Mouse (Mus musculus) thymus, adult 2 months (tissue): ENCODE measurements around the gene Pla2g2c. TPM values are rescaled to one million over a fixed set of nuclear protein-coding genes. Genes with fewer than 3 reads are reported as not detected.

Source experiments
- DNase-seq: peaks from one replicate; pipeline ENCODE4 v3.0.0; 2021
- H3K27ac ChIP-seq: fragments of 200-500 bp; 2 replicates; pipeline ENCODE4 v1.5.1; 2012; ENCODE audit warnings: low read length, control low read depth; ENCODE audit not compliant: control insufficient read depth, insufficient read depth
- H3K27me3 ChIP-seq: fragments of 200-500 bp; 2 replicates; pipeline ENCODE4 v1.6.1; 2012; ENCODE audit warnings: mild to moderate bottlenecking, low read length, moderate library complexity, mixed read lengths; ENCODE audit not compliant: control insufficient read depth, insufficient read depth
- H3K36me3 ChIP-seq: fragments of 200-500 bp; 2 replicates; pipeline ENCODE4 v1.6.1; 2012; ENCODE audit warnings: mild to moderate bottlenecking, low read length, moderate library complexity; ENCODE audit not compliant: control insufficient read depth, insufficient read depth
- H3K4me1 ChIP-seq: fragments of 200-500 bp; replicated peaks from 2 replicates; pipeline ENCODE4 v1.6.1; 2012; ENCODE audit warnings: low read length; ENCODE audit not compliant: control insufficient read depth, insufficient read depth
- H3K4me3 ChIP-seq: fragments of 200-500 bp; 2 replicates; pipeline ENCODE4 v1.5.1; 2012; ENCODE audit warnings: mild to moderate bottlenecking, low read length, control low read depth, moderate library complexity; ENCODE audit not compliant: control insufficient read depth, insufficient read depth
- CTCF ChIP-seq: fragments of 200-500 bp; IDR thresholded peaks from 2 replicates; pipeline ENCODE4 v1.5.1; 2012; ENCODE audit warnings: mild to moderate bottlenecking, control low read depth, low read length, moderate library complexity, borderline replicate concordance; ENCODE audit not compliant: control insufficient read depth, poor library complexity, insufficient read depth; ENCODE audit errors: extremely low read depth
- POLR2A ChIP-seq: fragments of 200-500 bp; IDR thresholded peaks from 2 replicates; pipeline ENCODE4 v1.6.1; 2012; ENCODE audit warnings: mild to moderate bottlenecking, low read length, control low read depth, moderate library complexity; ENCODE audit not compliant: control insufficient read depth, poor library complexity, insufficient read depth; ENCODE audit errors: extremely low read depth
- WGBS: fragments of 180-500 bp; shearing (Covaris S2); methylation state at CpG from one replicate; pipeline ENCODE4 v1.1.7; 2018; 5-methylcytosine and 5-hydroxymethylcytosine counted together
- polyA plus RNA-seq: library from polyadenylated mRNA; depleted of rRNA; stranded (reverse); fragments of >200 nt; gene quantifications from 2 replicates; pipeline ENCODE4 v1.2.3, GENCODE M21; 2012; rRNA removed

The Pla2g2c gene
- polyA plus RNA-seq, 1 experiment, result not detected

- Histone ChIP-seq H3K27me3 (no peaks in the 10 kb centered on the region), H3K4me3 (no peak overlapping the region), H3K36me3 (no peaks in the 10 kb centered on the region), H3K27ac (no peak overlapping the region), H3K4me1 (no peaks in the 10 kb centered on the region)
- DNase-seq, result no peak
- WGBS, result 84% methylated on average over 4 of the region's 4 CpGs
- no peak for TF ChIP-seq CTCF
- no peak for TF ChIP-seq POLR2A
Observed at GRCm38 (mm10) chr4:138788381-138788780, 63.8 kb downstream of the Pla2g2c start.

- H3K4me3 ChIP-seq, result no peak overlapping the region
- no peak overlapping the region for H3K27ac ChIP-seq
- no peak for DNase-seq
- H3K36me3 ChIP-seq, result no peaks in the 10 kb centered on the region
- TF ChIP-seq CTCF, result no peak
- TF ChIP-seq POLR2A, result no peak
- no peaks in the 10 kb centered on the region for H3K27me3 ChIP-seq
- 0 out of 2 replicates have a peak, but pooled peaks cover under 1% of the 10 kb centered on the region for H3K4me1 ChIP-seq
- WGBS, result 71% methylated on average over 6 of the region's 6 CpGs
Observed at GRCm38 (mm10) chr4:138791452-138791851, 66.9 kb downstream of the Pla2g2c start.

GRCm38 (mm10) chr4:138792599-138792998, 68.0 kb downstream of the Pla2g2c start:
- Histone ChIP-seq H3K4me1 (0 out of 2 replicates have a peak, but pooled peaks cover 2% of the 10 kb centered on the region), H3K27ac (no peak overlapping the region), H3K27me3 (no peaks in the 10 kb centered on the region), H3K4me3 (no peak overlapping the region), H3K36me3 (no peaks in the 10 kb centered on the region)
- no peak for TF ChIP-seq CTCF
- TF ChIP-seq POLR2A, result no peak
- DNase-seq, result no peak
- whole genome bisulfite sequencing, result 42% methylated on average over 9 of the region's 9 CpGs

- H3K27ac ChIP-seq, result no peak overlapping the region
- 63% methylated on average over 2 of the region's 2 CpGs for WGBS
- 0 out of 2 replicates have a peak, but pooled peaks cover 2% of the 10 kb centered on the region for H3K4me1 ChIP-seq
- no peaks in the 10 kb centered on the region for H3K36me3 ChIP-seq
- H3K27me3 ChIP-seq, result no peaks in the 10 kb centered on the region
- no peak overlapping the region for H3K4me3 ChIP-seq
- TF ChIP-seq POLR2A (no peak), CTCF (no peak)
- DNase-seq, result peak; percentile 45
Observed at GRCm38 (mm10) chr4:138793276-138793675, 68.7 kb downstream of the Pla2g2c start.

- H3K4me3 ChIP-seq, result no peak overlapping the region
- H3K36me3 ChIP-seq, result no peaks in the 10 kb centered on the region
- H3K27ac ChIP-seq, result no peak overlapping the region
- no peak for TF ChIP-seq POLR2A
- no peak for TF ChIP-seq CTCF
- no peak for DNase-seq
- H3K27me3 ChIP-seq, result no peaks in the 10 kb centered on the region
- 91% methylated on average over 6 of the region's 6 CpGs for WGBS
- H3K4me1 ChIP-seq, result 0 out of 2 replicates have a peak, but pooled peaks cover 2% of the 10 kb centered on the region
Observed at GRCm38 (mm10) chr4:138794344-138794743, 69.8 kb downstream of the Pla2g2c start.

Other genes starting within 250 kb of the Pla2g2c start
- gene Vwa5b1, start 88.9 kb upstream of the Pla2g2c start, polyA plus RNA-seq, result 0.08 and 0.09 TPM in 2 replicates
- gene Ubxn10, start 12.4 kb downstream of the Pla2g2c start, polyA plus RNA-seq, result 1.1 and 2.0 TPM in 2 replicates
- gene Pla2g2f, start 32.8 kb downstream of the Pla2g2c start, polyA plus RNA-seq, result 2.1 and 3.1 TPM in 2 replicates
- gene Pla2g2d, start 50.9 kb downstream of the Pla2g2c start, polyA plus RNA-seq, result 35.0 and 54.4 TPM in 2 replicates
- gene Pla2g5, start 138.7 kb downstream of the Pla2g2c start, polyA plus RNA-seq, result 1.1 and 11.5 TPM in 2 replicates
- not detected in 2 replicates for gene Gm13030, start 149.2 kb downstream of the Pla2g2c start, polyA plus RNA-seq
- gene Pla2g2e, start 153.2 kb downstream of the Pla2g2c start, polyA plus RNA-seq, result 1.1 and 1.6 TPM in 2 replicates
- gene Otud3, start 189.2 kb downstream of the Pla2g2c start, polyA plus RNA-seq, result 8.9 and 9.5 TPM in 2 replicates
- 2.1 and 2.3 TPM in 2 replicates for gene Rnf186, start 242.3 kb downstream of the Pla2g2c start, polyA plus RNA-seq
- gene Tmco4, start 248.1 kb downstream of the Pla2g2c start, polyA plus RNA-seq, result 30.2 and 30.7 TPM in 2 replicates